Mouse (Mus musculus) MEL (cell line): Measurements from ENCODE around the gene Cbfa2t2. TPM values are rescaled to one million over a fixed set of nuclear protein-coding genes. Genes with fewer than 3 reads are reported as not detected.

Experiments
- DNase-seq: peaks from one replicate; pipeline ENCODE4 v3.0.0; 2011; ENCODE audit warnings: low read depth, low spot score
- H3K27ac ChIP-seq: 2 replicates; pipeline ENCODE4 v1.5.1; 2012; ENCODE audit warnings: low read depth, mild to moderate bottlenecking, control low read depth, low read length, moderate library complexity; ENCODE audit not compliant: control insufficient read depth
- H3K27me3 ChIP-seq, 2 experiments: fragments of 150-350 bp in 1 of 2; sonication (generic) in 1 of 2; 2 replicates each; pipeline ENCODE4 v1.6.1; 2012; ENCODE audit warnings: low read length in 2 of 2, mild to moderate bottlenecking in 2 of 2, improper control_type of control experiment in 1 of 2, moderate library complexity in 1 of 2; ENCODE audit not compliant: insufficient read depth in 2 of 2, control insufficient read depth in 1 of 2
- H3K36me3 ChIP-seq, 2 experiments: 2 replicates each; pipeline ENCODE4 v1.6.1; 2012 to 2014; ENCODE audit warnings: low read length in 2 of 2, improper control_type of control experiment in 1 of 2, inconsistent platforms in 1 of 2, mild to moderate bottlenecking in 1 of 2; ENCODE audit not compliant: insufficient read depth in 2 of 2, control insufficient read depth in 1 of 2
- H3K4me1 ChIP-seq, 2 experiments: fragments of 150-350 bp in 1 of 2; sonication (generic) in 1 of 2; 2 replicates each; pipeline ENCODE4 v1.6.1; 2012; ENCODE audit warnings: low read length in 2 of 2, improper control_type of control experiment in 1 of 2, mild to moderate bottlenecking in 1 of 2; ENCODE audit not compliant: insufficient read depth in 2 of 2, control insufficient read depth in 1 of 2
- H3K4me3 ChIP-seq, 2 experiments: fragments of 150-350 bp in 1 of 2; sonication (generic) in 1 of 2; 2 replicates each; pipeline ENCODE4 v1.5.1; 2012; ENCODE audit warnings: low read depth in 2 of 2, low read length in 2 of 2, mild to moderate bottlenecking in 2 of 2, moderate library complexity in 2 of 2, control low read depth in 1 of 2, improper control_type of control experiment in 1 of 2; ENCODE audit not compliant: control insufficient read depth in 1 of 2, insufficient read depth in 1 of 2
- H3K79me2 ChIP-seq: 2 replicates; pipeline ENCODE4 v1.6.1; 2012; ENCODE audit warnings: mild to moderate bottlenecking, low read length, moderate library complexity; ENCODE audit not compliant: control insufficient read depth, poor library complexity, insufficient read depth
- H3K9ac ChIP-seq: 2 replicates; pipeline ENCODE4 v1.6.1; 2012; ENCODE audit warnings: low read depth, mild to moderate bottlenecking, control low read depth, low read length, moderate library complexity; ENCODE audit not compliant: control insufficient read depth, poor library complexity, severe bottlenecking
- H3K9me3 ChIP-seq: fragments of 150-350 bp; sonication (generic); replicated peaks from 2 replicates; pipeline ENCODE4 v1.6.1; 2012; ENCODE audit warnings: mild to moderate bottlenecking, low read length, improper control_type of control experiment, moderate library complexity; ENCODE audit not compliant: insufficient read depth
- BHLHE40 ChIP-seq: IDR thresholded peaks from 2 replicates; pipeline ENCODE4 v1.6.1; 2012; ENCODE audit warnings: low read depth, mild to moderate bottlenecking, inconsistent platforms, low read length, improper control_type of control experiment, borderline replicate concordance
- CHD1 ChIP-seq: IDR thresholded peaks from 2 replicates; pipeline ENCODE4 v1.6.1; 2012; ENCODE audit warnings: low read depth, mild to moderate bottlenecking, inconsistent platforms, low read length, improper control_type of control experiment
- CHD2 ChIP-seq: IDR thresholded peaks from 2 replicates; pipeline ENCODE4 v1.6.1; 2011; ENCODE audit warnings: low read length, improper control_type of control experiment
- EP300 ChIP-seq, 2 experiments: IDR thresholded peaks; 2 replicates each; pipeline ENCODE4 v1.6.1; 2011; ENCODE audit warnings: improper control_type of control experiment in 2 of 2, low read length in 2 of 2, low read depth in 1 of 2, mild to moderate bottlenecking in 1 of 2
- HCFC1 ChIP-seq: IDR thresholded peaks from 2 replicates; pipeline ENCODE4 v1.6.1; 2012; ENCODE audit warnings: low read depth, mild to moderate bottlenecking, inconsistent platforms, low read length, improper control_type of control experiment, moderate library complexity
- KAT2A ChIP-seq: conservative IDR thresholded peaks from 2 replicates; pipeline ENCODE4 v1.6.1; 2012; ENCODE audit warnings: low read depth, low read length, improper control_type of control experiment, inconsistent platforms
- MAFK ChIP-seq: IDR thresholded peaks from 2 replicates; pipeline ENCODE4 v1.6.1; 2011; ENCODE audit warnings: low read depth, mild to moderate bottlenecking, low read length, improper control_type of control experiment, borderline replicate concordance
- MAX ChIP-seq: IDR thresholded peaks from 2 replicates; pipeline ENCODE4 v1.6.1; 2011; ENCODE audit warnings: low read length, improper control_type of control experiment
- MAZ ChIP-seq: IDR thresholded peaks from 2 replicates; pipeline ENCODE4 v1.6.1; 2012; ENCODE audit warnings: low read depth, mild to moderate bottlenecking, inconsistent platforms, low read length, improper control_type of control experiment
- MXI1 ChIP-seq: IDR thresholded peaks from 2 replicates; pipeline ENCODE4 v1.6.1; 2011; ENCODE audit warnings: mild to moderate bottlenecking, low read depth, low read length, improper control_type of control experiment
- MYB ChIP-seq: IDR thresholded peaks from 2 replicates; pipeline ENCODE4 v1.6.1; 2011; ENCODE audit warnings: mild to moderate bottlenecking, low read depth, low read length, improper control_type of control experiment
- POLR2A ChIP-seq, 2 experiments: IDR thresholded peaks; 2 replicates each; pipeline ENCODE4 v1.6.1; 2011 to 2012; ENCODE audit warnings: low read length in 2 of 2, mild to moderate bottlenecking in 2 of 2, control low read depth in 1 of 2, improper control_type of control experiment in 1 of 2, low read depth in 1 of 2, moderate library complexity in 1 of 2; ENCODE audit not compliant: control insufficient read depth in 1 of 2, insufficient read depth in 1 of 2, poor library complexity in 1 of 2
- POLR2AphosphoS2 ChIP-seq: IDR thresholded peaks from 2 replicates; pipeline ENCODE4 v1.6.1; 2011; ENCODE audit warnings: low read length, improper control_type of control experiment
- RAD21 ChIP-seq: IDR thresholded peaks from 2 replicates; pipeline ENCODE4 v1.6.1; 2011; ENCODE audit warnings: mild to moderate bottlenecking, low read depth, low read length, improper control_type of control experiment
- RCOR1 ChIP-seq: IDR thresholded peaks from 2 replicates; pipeline ENCODE4 v1.6.1; 2012; ENCODE audit warnings: low read depth, mild to moderate bottlenecking, inconsistent platforms, low read length, improper control_type of control experiment
- SIN3A ChIP-seq: IDR thresholded peaks from 2 replicates; pipeline ENCODE4 v1.6.1; 2012; ENCODE audit warnings: low read length, improper control_type of control experiment, inconsistent platforms
- UBTF ChIP-seq: IDR thresholded peaks from 2 replicates; pipeline ENCODE4 v1.6.1; 2012; ENCODE audit warnings: low read depth, mild to moderate bottlenecking, inconsistent platforms, low read length, improper control_type of control experiment, moderate library complexity, borderline replicate concordance; ENCODE audit not compliant: insufficient read depth
- USF1 ChIP-seq: IDR thresholded peaks from 2 replicates; pipeline ENCODE4 v1.6.1; 2014; ENCODE audit warnings: low read depth, mild to moderate bottlenecking, inconsistent platforms, low read length, improper control_type of control experiment, moderate library complexity
- USF2 ChIP-seq, 2 experiments: IDR thresholded peaks; 2 replicates each; pipeline ENCODE4 v1.6.1; 2011 to 2012; ENCODE audit warnings: improper control_type of control experiment in 2 of 2, low read length in 2 of 2, borderline replicate concordance in 1 of 2, inconsistent platforms in 1 of 2, low read depth in 1 of 2, mild to moderate bottlenecking in 1 of 2; ENCODE audit not compliant: insufficient read depth in 1 of 2
- ZKSCAN1 ChIP-seq: IDR thresholded peaks from 2 replicates; pipeline ENCODE4 v1.6.1; 2012; ENCODE audit warnings: low read depth, mild to moderate bottlenecking, inconsistent platforms, low read length, improper control_type of control experiment, moderate library complexity
- ZMIZ1 ChIP-seq: IDR thresholded peaks from 2 replicates; pipeline ENCODE4 v1.6.1; 2012; ENCODE audit warnings: low read depth, mild to moderate bottlenecking, inconsistent platforms, low read length, improper control_type of control experiment, moderate library complexity
- ZNF384 ChIP-seq: IDR thresholded peaks from 2 replicates; pipeline ENCODE4 v1.6.1; 2012; ENCODE audit warnings: low read depth, mild to moderate bottlenecking, inconsistent platforms, low read length, improper control_type of control experiment
- polyA plus RNA-seq, 2 experiments: library from polyadenylated mRNA; stranded (reverse) in 1 of 2; unstranded in 1 of 2; fragments of >175 nt in 1 of 2; fragments of >200 nt in 1 of 2; gene quantifications; 2 replicates each; pipeline versions ENCODE4 v1.2.1 to v1.2.4; 2012; ENCODE audit warnings: low replicate concordance in 2 of 2, low read depth in 1 of 2; ENCODE audit not compliant: insufficient read length in 2 of 2, insufficient read depth in 1 of 2, missing spikeins in 1 of 2
- total RNA-seq: library from RNA; depleted of rRNA; stranded (reverse); fragments of 300-350 nt; gene quantifications from 2 replicates; pipeline ENCODE4 v1.2.3, GENCODE M21; 2012

Gene Cbfa2t2
- total and polyA plus RNA-seq, 3 experiments: 5.9 to 23.1 TPM; not detected in 1

- DNase-seq: no peak
- no peaks in the 10 kb centered on the region for H3K9me3 ChIP-seq
- no peak overlapping the region for H3K4me3 ChIP-seq
- H3K36me3 ChIP-seq: no peaks in the 10 kb centered on the region
- H3K79me2 ChIP-seq: no peaks in the 10 kb centered on the region
- peaks cover 2 to 3% of the 10 kb centered on the region in 2 experiments; a peak in 3 of 4 replicates for H3K27me3 ChIP-seq
- H3K4me1 ChIP-seq: no peaks in the 10 kb centered on the region
- no peak for TF ChIP-seq MYB
- no peak for TF ChIP-seq RCOR1
- no peak for TF ChIP-seq ZKSCAN1
- no peak for TF ChIP-seq ZNF384
- no peak for TF ChIP-seq CHD2
- TF ChIP-seq BHLHE40: no peak
- no peak overlapping the region for H3K9ac ChIP-seq
- no peak overlapping the region for H3K27ac ChIP-seq
Measured at GRCm38 (mm10) chr2:154419631-154420515, 16.4 kb upstream of the Cbfa2t2 start.

GRCm38 (mm10) chr2:154420942-154421731, 15.1 kb upstream of the Cbfa2t2 start:
- H3K36me3 ChIP-seq: no peaks in the 10 kb centered on the region
- H3K4me3 ChIP-seq: no peak overlapping the region
- H3K4me1 ChIP-seq: no peaks in the 10 kb centered on the region
- peaks cover 2 to 3% of the 10 kb centered on the region in 2 experiments; a peak in 3 of 4 replicates for H3K27me3 ChIP-seq
- no peaks in the 10 kb centered on the region for H3K79me2 ChIP-seq
- H3K9me3 ChIP-seq: no peaks in the 10 kb centered on the region
- TF ChIP-seq HCFC1 (no peak), RAD21 (no peak), SIN3A (no peak), RCOR1 (no peak), EP300 (IDR thresholded peaks at IDR 0.05; ENCODE audit: low read depth in 1 of 2, low read length in 2 of 2) (no peak), USF1 (no peak), BHLHE40 (no peak), USF2 (IDR thresholded peaks at IDR 0.05; ENCODE audit: borderline replicate concordance in 1 of 2, insufficient read depth in 1 of 2, low read depth in 1 of 2, low read length in 2 of 2) (no peak), UBTF (no peak), MAZ (no peak), POLR2A (IDR thresholded peaks at IDR 0.05; ENCODE audit: control insufficient read depth in 1 of 2, insufficient read depth in 1 of 2, low read depth in 1 of 2, low read length in 2 of 2, poor library complexity in 1 of 2) (no peak), MAX (no peak), MAFK (no peak), MXI1 (no peak), ZMIZ1 (no peak), CHD1 (no peak), ZNF384 (no peak), KAT2A (no peak), ZKSCAN1 (no peak), POLR2AphosphoS2 (no peak)
- TF ChIP-seq, all 39 proteins: peak for 0
- H3K27ac ChIP-seq: no peak overlapping the region
- no peak overlapping the region for H3K9ac ChIP-seq
- no peak for DNase-seq
